Mouse (Mus musculus) megakaryocyte-erythroid progenitor cell, adult 5-6 weeks (primary cell): ENCODE data around the gene Slc35g1. TPM values are rescaled to one million over a fixed set of nuclear protein-coding genes. Genes with fewer than 3 reads are reported as not detected.

Experiments
- ATAC-seq: replicated peaks from 2 replicates; pipeline ENCODE4 v1.8.0; 2016; ENCODE audit warnings: mild to moderate bottlenecking, inconsistent platforms; ENCODE audit not compliant: severe bottlenecking, poor library complexity, low FRiP score, low TSS enrichment
- total RNA-seq, 2 experiments: library from RNA; stranded (forward) in 1 of 2; stranded (reverse) in 1 of 2; fragments of 200-1000, 215-1000 nt in 1 of 2; fragments of >200 nt in 1 of 2; fragmentation: Nextera tagmentation in 1 of 2; gene quantifications; 2 replicates each; pipeline ENCODE4 v1.2.3; 2014 to 2017

Slc35g1 gene
- total RNA-seq, 2 experiments from 2014 or later = 15.9 to 28.8 TPM

GRCm38 (mm10) chr19:38435221-38435620 lies 39.4 kb downstream of the Slc35g1 start:
- no peak for ATAC-seq

GRCm38 (mm10) chr19:38441860-38442259 lies 46.1 kb downstream of the Slc35g1 start:
- no peak for ATAC-seq

- ATAC-seq = no peak
These were observed 50.0 kb downstream of the Slc35g1 start for GRCm38 (mm10) chr19:38445758-38446157.

Other genes with a start within 250 kb of the Slc35g1 start
- 27.1 and 38.3 TPM in 2 replicates for gene Fra10ac1, start 171.8 kb upstream of the Slc35g1 start, total RNA-seq (2014; fragmentation: Nextera tagmentation)
- 38.5 and 49.8 TPM in 2 replicates for gene Fra10ac1, start 171.8 kb upstream of the Slc35g1 start, total RNA-seq (2017)
- not detected in 2 replicates for gene Lgi1, start 131.4 kb upstream of the Slc35g1 start, total RNA-seq (2014; fragmentation: Nextera tagmentation)
- not detected in 2 replicates for gene Lgi1, start 131.4 kb upstream of the Slc35g1 start, total RNA-seq (2017)
- gene Plce1, start 85.1 kb downstream of the Slc35g1 start, total RNA-seq (2014; fragmentation: Nextera tagmentation) = not detected in 2 replicates
- not detected in 2 replicates for gene Plce1, start 85.1 kb downstream of the Slc35g1 start, total RNA-seq (2017)